Mouse (Mus musculus): ENCODE measurements around the gene Hspa5. TPM values are rescaled to one million over a fixed set of nuclear protein-coding genes. Genes with fewer than 3 reads are reported as not detected.

Hspa5 gene
- polyA plus RNA-seq (2011; ENCODE audit: insufficient read depth, insufficient read length, low read depth, missing spikeins) = 504 and 519 TPM in 2 replicates

DNA sequence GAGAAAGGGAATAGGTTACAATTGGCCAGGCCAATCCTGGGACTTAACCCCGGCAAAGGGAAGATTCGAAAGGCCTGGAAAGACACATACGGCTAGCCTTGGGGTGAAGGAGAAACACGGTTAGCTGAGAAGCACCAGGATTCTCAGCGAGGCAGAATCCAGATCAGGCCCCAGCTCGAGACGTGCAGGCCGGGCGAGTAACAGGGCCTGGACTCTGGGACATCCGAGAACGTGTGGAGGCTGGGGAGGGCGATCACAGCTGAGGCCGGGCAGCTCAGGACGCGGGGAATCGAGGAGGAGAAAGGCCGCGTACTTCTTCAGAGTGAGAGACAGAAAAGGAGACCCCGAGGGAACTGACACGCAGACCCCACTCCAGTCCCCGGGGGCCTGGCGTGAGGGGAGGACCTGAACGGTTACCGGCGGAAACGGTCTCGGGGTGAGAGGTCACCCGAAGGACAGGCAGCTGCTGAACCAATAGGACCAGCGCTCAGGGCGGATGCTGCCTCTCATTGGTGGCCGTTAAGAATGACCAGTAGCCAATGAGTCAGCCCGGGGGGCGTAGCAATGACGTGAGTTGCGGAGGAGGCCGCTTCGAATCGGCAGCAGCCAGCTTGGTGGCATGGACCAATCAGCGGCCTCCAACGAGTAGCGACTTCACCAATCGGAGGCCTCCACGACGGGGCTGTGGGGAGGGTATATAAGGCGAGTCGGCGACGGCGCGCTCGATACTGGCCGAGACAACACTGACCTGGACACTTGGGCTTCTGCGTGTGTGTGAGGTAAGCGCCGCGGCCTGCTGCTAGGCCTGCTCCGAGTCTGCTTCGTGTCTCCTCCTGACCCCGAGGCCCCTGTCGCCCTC is at the start of gene Hspa5:
Gene Hspa5, plus strand, starts transcription at position 603 of the 859 bp plus-strand sequence.
- TF ChIP-seq EP300 (IDR thresholded peaks at IDR 0.05; ENCODE audit: insufficient read depth, low read depth, low read length) (peak; percentile 52; the same call in 1 of the 2 replicates), CTCF (IDR thresholded peaks at IDR 0.05; ENCODE audit: low read depth, low read length) (no peak), POLR2A (IDR thresholded peaks at IDR 0.05; ENCODE audit: insufficient read depth, low read length) (peak; percentile 99)
- Histone ChIP-seq H3K27me3 (ENCODE audit: control insufficient read depth, insufficient read depth, low read length, poor library complexity, severe bottlenecking) (no peaks in the 10 kb centered on the region), H3K4me3 (ENCODE audit: low read depth, low read length) (peak within 1 kb of the TSS; percentile 97), H3K9ac (ENCODE audit: low read depth, poor library complexity, severe bottlenecking) (peak within 1 kb of the TSS; percentile 86), H3K9me3 (replicated peaks; ENCODE audit: control insufficient read depth, insufficient read depth, low read length, poor library complexity, severe bottlenecking) (no peaks in the 10 kb centered on the region), H3K27ac (ENCODE audit: insufficient read depth, low read length) (peak within 1 kb of the TSS; percentile 55), H3K36me3 (ENCODE audit: control insufficient read depth, insufficient read depth, low read length, poor library complexity, severe bottlenecking) (peaks cover 39% of the 10 kb centered on the region), H3K4me1 (ENCODE audit: control insufficient read depth, insufficient read depth, low read length) (peaks cover 2% of the 10 kb centered on the region)

DNA sequence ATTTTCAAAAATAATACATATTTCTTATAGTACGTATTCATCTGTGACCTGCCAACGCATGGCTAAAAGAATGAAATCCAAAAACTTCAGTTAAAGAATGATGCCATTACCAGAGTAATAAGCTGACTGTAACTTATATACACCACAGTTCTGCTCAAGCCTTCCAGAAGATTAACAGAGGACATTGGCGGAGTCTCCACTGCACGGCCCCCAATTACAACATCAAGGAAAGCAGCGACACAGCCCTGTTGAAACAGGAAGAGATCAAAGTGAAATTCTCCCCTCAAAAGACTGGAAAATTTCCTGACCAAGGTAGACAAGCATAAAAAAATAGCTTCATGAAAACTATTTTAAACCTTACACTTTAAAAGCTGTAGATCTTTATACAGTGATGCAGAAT is 46.5 kb upstream of the Hspa5 start:
- Histone ChIP-seq H3K9ac (ENCODE audit: low read depth, poor library complexity, severe bottlenecking) (no peak overlapping the region), H3K4me1 (ENCODE audit: control insufficient read depth, insufficient read depth, low read length) (no peaks in the 10 kb centered on the region), H3K27me3 (ENCODE audit: control insufficient read depth, insufficient read depth, low read length, poor library complexity, severe bottlenecking) (no peaks in the 10 kb centered on the region), H3K27ac (ENCODE audit: insufficient read depth, low read length) (no peak overlapping the region), H3K4me3 (ENCODE audit: low read depth, low read length) (no peak overlapping the region), H3K9me3 (replicated peaks; ENCODE audit: control insufficient read depth, insufficient read depth, low read length, poor library complexity, severe bottlenecking) (no peaks in the 10 kb centered on the region), H3K36me3 (ENCODE audit: control insufficient read depth, insufficient read depth, low read length, poor library complexity, severe bottlenecking) (peaks cover 36% of the 10 kb centered on the region)
- TF ChIP-seq CTCF (IDR thresholded peaks at IDR 0.05; ENCODE audit: low read depth, low read length) (no peak), EP300 (IDR thresholded peaks at IDR 0.05; ENCODE audit: insufficient read depth, low read depth, low read length) (no peak), POLR2A (IDR thresholded peaks at IDR 0.05; ENCODE audit: insufficient read depth, low read length) (no peak)

- no peaks in the 10 kb centered on the region for H3K27me3 ChIP-seq (ENCODE audit: control insufficient read depth, insufficient read depth, low read length, poor library complexity, severe bottlenecking)
- no peak overlapping the region for H3K9ac ChIP-seq (ENCODE audit: low read depth, poor library complexity, severe bottlenecking)
- no peak overlapping the region for H3K4me3 ChIP-seq (ENCODE audit: low read depth, low read length)
- H3K27ac ChIP-seq (ENCODE audit: insufficient read depth, low read length) = no peak overlapping the region
- H3K4me1 ChIP-seq (ENCODE audit: control insufficient read depth, insufficient read depth, low read length) = no peaks in the 10 kb centered on the region
- H3K36me3 ChIP-seq (ENCODE audit: control insufficient read depth, insufficient read depth, low read length, poor library complexity, severe bottlenecking) = peaks cover 29% of the 10 kb centered on the region
- H3K9me3 ChIP-seq (replicated peaks; ENCODE audit: control insufficient read depth, insufficient read depth, low read length, poor library complexity, severe bottlenecking) = no peaks in the 10 kb centered on the region
- TF ChIP-seq POLR2A (IDR thresholded peaks at IDR 0.05; ENCODE audit: insufficient read depth, low read length) (no peak), EP300 (IDR thresholded peaks at IDR 0.05; ENCODE audit: insufficient read depth, low read depth, low read length) (no peak), CTCF (IDR thresholded peaks at IDR 0.05; ENCODE audit: low read depth, low read length) (no peak)
These were observed 44.6 kb upstream of the Hspa5 start for GRCm38 (mm10) chr2:34727045-34727728.

DNA sequence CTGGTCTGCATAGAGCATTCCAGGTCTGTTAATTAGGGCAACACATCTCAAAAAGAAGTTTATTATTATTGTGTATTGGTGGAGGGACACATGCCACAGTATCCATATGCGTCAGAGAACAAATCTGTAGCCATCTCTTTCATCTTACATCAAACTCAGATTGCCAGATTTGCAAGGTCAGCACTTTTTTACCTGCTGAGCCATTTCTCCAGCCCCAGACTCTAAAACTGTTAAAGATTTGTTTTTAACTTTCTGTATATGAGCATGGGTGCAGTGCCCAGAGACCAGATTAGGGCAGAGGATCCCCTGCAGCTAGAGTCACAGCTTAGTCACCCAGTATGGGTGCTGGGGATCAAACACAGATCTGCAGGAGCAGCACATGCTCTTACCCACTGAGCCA is 35.1 kb upstream of the Hspa5 start:
- no peaks in the 10 kb centered on the region for H3K27me3 ChIP-seq (ENCODE audit: control insufficient read depth, insufficient read depth, low read length, poor library complexity, severe bottlenecking)
- no peaks in the 10 kb centered on the region for H3K4me1 ChIP-seq (ENCODE audit: control insufficient read depth, insufficient read depth, low read length)
- H3K9me3 ChIP-seq (replicated peaks; ENCODE audit: control insufficient read depth, insufficient read depth, low read length, poor library complexity, severe bottlenecking) = no peaks in the 10 kb centered on the region
- H3K9ac ChIP-seq (ENCODE audit: low read depth, poor library complexity, severe bottlenecking) = no peak overlapping the region
- no peak overlapping the region for H3K4me3 ChIP-seq (ENCODE audit: low read depth, low read length)
- no peaks in the 10 kb centered on the region for H3K36me3 ChIP-seq (ENCODE audit: control insufficient read depth, insufficient read depth, low read length, poor library complexity, severe bottlenecking)
- no peak overlapping the region for H3K27ac ChIP-seq (ENCODE audit: insufficient read depth, low read length)
- TF ChIP-seq POLR2A (IDR thresholded peaks at IDR 0.05; ENCODE audit: insufficient read depth, low read length) = no peak
- no peak for TF ChIP-seq EP300 (IDR thresholded peaks at IDR 0.05; ENCODE audit: insufficient read depth, low read depth, low read length)
- no peak for TF ChIP-seq CTCF (IDR thresholded peaks at IDR 0.05; ENCODE audit: low read depth, low read length)

DNA sequence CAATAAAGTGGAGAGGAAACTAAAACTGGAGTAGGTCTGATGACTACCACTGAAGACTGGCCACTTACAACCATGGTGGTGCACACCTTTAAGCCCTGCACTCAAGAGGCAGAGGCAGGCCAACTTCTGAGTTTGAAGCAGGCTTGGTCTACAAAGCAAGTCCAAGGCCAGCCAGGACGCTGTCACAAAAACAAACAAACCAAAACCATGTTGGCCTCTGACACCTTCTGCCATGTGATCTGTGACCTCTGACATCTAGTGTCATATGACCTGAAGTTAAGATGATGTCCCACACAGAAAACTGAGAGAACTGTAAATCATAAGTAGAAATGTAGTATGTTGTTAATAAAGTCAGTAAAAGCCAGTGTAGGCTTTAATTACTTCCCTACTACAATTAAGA is 33.9 kb upstream of the Hspa5 start:
- Histone ChIP-seq H3K27me3 (ENCODE audit: control insufficient read depth, insufficient read depth, low read length, poor library complexity, severe bottlenecking) (no peaks in the 10 kb centered on the region), H3K9ac (ENCODE audit: low read depth, poor library complexity, severe bottlenecking) (no peak overlapping the region), H3K4me1 (ENCODE audit: control insufficient read depth, insufficient read depth, low read length) (no peaks in the 10 kb centered on the region), H3K27ac (ENCODE audit: insufficient read depth, low read length) (no peak overlapping the region), H3K4me3 (ENCODE audit: low read depth, low read length) (no peak overlapping the region), H3K36me3 (ENCODE audit: control insufficient read depth, insufficient read depth, low read length, poor library complexity, severe bottlenecking) (no peaks in the 10 kb centered on the region), H3K9me3 (replicated peaks; ENCODE audit: control insufficient read depth, insufficient read depth, low read length, poor library complexity, severe bottlenecking) (no peaks in the 10 kb centered on the region)
- TF ChIP-seq EP300 (IDR thresholded peaks at IDR 0.05; ENCODE audit: insufficient read depth, low read depth, low read length) (no peak), POLR2A (IDR thresholded peaks at IDR 0.05; ENCODE audit: insufficient read depth, low read length) (no peak), CTCF (IDR thresholded peaks at IDR 0.05; ENCODE audit: low read depth, low read length) (no peak)
